ENCODE assay signal across 14 mouse cellular contexts in the genomic region with DNA sequence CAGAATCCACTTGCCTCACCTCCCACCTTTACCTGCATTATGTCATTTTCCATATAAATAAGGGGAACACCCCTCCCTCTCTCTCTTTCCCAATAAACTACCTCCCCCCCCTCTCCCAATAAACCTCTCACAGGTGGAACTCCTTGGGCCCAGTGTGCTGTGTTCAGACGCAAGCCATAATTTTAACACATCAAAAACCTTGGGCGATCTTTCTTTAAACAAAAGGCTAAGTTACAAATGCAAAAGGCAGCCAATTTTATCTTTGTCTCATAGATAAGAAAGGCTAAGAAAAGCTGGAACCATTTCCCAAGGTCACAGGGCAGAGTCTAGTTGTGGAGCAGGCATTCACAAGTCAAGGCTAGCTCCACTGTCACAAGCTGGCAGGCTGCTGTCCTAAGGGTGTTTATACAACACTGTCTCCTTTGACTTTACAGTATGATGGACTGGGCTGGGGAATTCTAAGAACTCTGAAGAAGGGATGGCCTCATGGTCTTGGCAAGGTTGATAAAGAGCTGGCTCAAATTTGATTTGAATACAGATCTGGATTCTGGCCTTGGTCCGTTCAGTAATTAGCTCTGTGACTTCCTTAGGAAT.
DNase-seq lines count a peak whose midpoint lies in the region; ATAC-seq lines count a peak whose summit lies in the region.
"Had no signal": no experiment of that assay in that cellular context is flagged by ENCODE, and none has a peak within 500 bp of the region (broad histone marks: within the 10 kb centered on the region; RNA-seq: fewer than 3 reads in every experiment).

No protein-coding gene starts in this region.

- H3K27ac ChIP-seq in heart, embryonic 10.5 days: 0 out of 2 replicates have a peak overlapping the region, but pooled peaks have one; percentile 16
- H3K27ac ChIP-seq in heart, embryonic 12.5 days (ENCODE audit: poor library complexity, severe bottlenecking): no peak overlapping the region
- no peak overlapping the region for H3K27ac ChIP-seq in intestine, embryonic 16.5 days (ENCODE audit: low read length)
- H3K27ac ChIP-seq in midbrain, embryonic 13.5 days: no peak overlapping the region
- H3K27ac ChIP-seq: liver, embryonic 14.5 days; midbrain, embryonic 10.5 days had no signal

- no peak overlapping the region for H3K9ac ChIP-seq in heart, embryonic 12.5 days
- H3K9ac ChIP-seq in intestine, embryonic 16.5 days (ENCODE audit: low read depth, low read length): no peak overlapping the region
- H3K9ac ChIP-seq in midbrain, embryonic 13.5 days (replicated peaks): no peak overlapping the region
- H3K9ac ChIP-seq: liver, embryonic 14.5 days had no signal

- no peaks in the 10 kb centered on the region for H3K9me3 ChIP-seq in heart, embryonic 10.5 days
- H3K9me3 ChIP-seq in heart, embryonic 12.5 days (replicated peaks): no peaks in the 10 kb centered on the region
- H3K9me3 ChIP-seq in intestine, embryonic 16.5 days (ENCODE audit: control insufficient read depth, low read length): no peaks in the 10 kb centered on the region
- H3K9me3 ChIP-seq in midbrain, embryonic 13.5 days: no peaks in the 10 kb centered on the region
- H3K9me3 ChIP-seq: midbrain, embryonic 10.5 days had no signal

- no peaks in the 10 kb centered on the region for H3K27me3 ChIP-seq in heart, embryonic 10.5 days (ENCODE audit: insufficient read depth, poor library complexity, severe bottlenecking)
- H3K27me3 ChIP-seq in heart, embryonic 12.5 days (replicated peaks): no peaks in the 10 kb centered on the region
- no peaks in the 10 kb centered on the region for H3K27me3 ChIP-seq in intestine, embryonic 16.5 days (replicated peaks; ENCODE audit: control insufficient read depth, insufficient read depth, low read length)
- H3K27me3 ChIP-seq in midbrain, embryonic 13.5 days: no peaks in the 10 kb centered on the region

- ATAC-seq in heart, embryonic 12.5 days (ENCODE audit: insufficient number of reproducible peaks, low FRiP score): no peak
- peak; percentile 55; the same call in 1 of the 2 replicates for ATAC-seq in intestine, embryonic 16.5 days
- ATAC-seq in midbrain, embryonic 13.5 days: no peak

- WGBS in heart, embryonic 10.5 days: 75% methylated on average over 3 of the region's 3 CpGs
- 62% methylated on average over 3 of the region's 3 CpGs for WGBS in heart, embryonic 12.5 days
- WGBS in intestine, embryonic 16.5 days: 51% methylated on average over 3 of the region's 3 CpGs
- 93% methylated on average over 3 of the region's 3 CpGs for WGBS in midbrain, embryonic 13.5 days

- H3K4me2 ChIP-seq in heart, embryonic 12.5 days: no peak overlapping the region
- no peak overlapping the region for H3K4me2 ChIP-seq in intestine, embryonic 16.5 days (ENCODE audit: low read depth, low read length)
- no peak overlapping the region for H3K4me2 ChIP-seq in midbrain, embryonic 13.5 days (replicated peaks)

- H3K4me1 ChIP-seq in heart, embryonic 10.5 days: peaks cover 11% of the 10 kb centered on the region; the same call in 1 of the 2 replicates
- H3K4me1 ChIP-seq in heart, embryonic 12.5 days (replicated peaks): peaks cover 6% of the 10 kb centered on the region
- peaks cover 5% of the 10 kb centered on the region; the same call in 1 of the 2 replicates for H3K4me1 ChIP-seq in intestine, embryonic 16.5 days (ENCODE audit: control insufficient read depth, insufficient read depth, low read length)
- H3K4me1 ChIP-seq in midbrain, embryonic 13.5 days (replicated peaks): no peaks in the 10 kb centered on the region
- H3K4me1 ChIP-seq: midbrain, embryonic 10.5 days had no signal

- no peak for DNase-seq in heart, embryonic 10.5 days (ENCODE audit: low spot score)
- peak; percentile 74 for DNase-seq in testis, postnatal 14 days (ENCODE audit: low spot score)
- DNase-seq in testis, postnatal 10 days (ENCODE audit: low spot score): no peak
- DNase-seq in MN1 (ENCODE audit: low spot score): no peak
- DNase-seq in right cerebral cortex, adult 2 months (ENCODE audit: low spot score in 2 of 2): no peak
- DNase-seq: cerebellum, adult 8-10 months; kidney, adult 11 months; retina, postnatal 1 day; thymus, adult 18-20 months had no signal

- H3K36me3 ChIP-seq in heart, embryonic 10.5 days: no peaks in the 10 kb centered on the region
- H3K36me3 ChIP-seq in heart, embryonic 12.5 days: no peaks in the 10 kb centered on the region
- no peaks in the 10 kb centered on the region for H3K36me3 ChIP-seq in intestine, embryonic 16.5 days (ENCODE audit: control insufficient read depth, insufficient read depth, low read length)
- H3K36me3 ChIP-seq in midbrain, embryonic 13.5 days: no peaks in the 10 kb centered on the region
- H3K36me3 ChIP-seq: midbrain, embryonic 10.5 days had no signal

- H3K4me3 ChIP-seq in heart, embryonic 10.5 days: no peak overlapping the region
- H3K4me3 ChIP-seq in heart, embryonic 12.5 days: no peak overlapping the region
- no peak overlapping the region for H3K4me3 ChIP-seq in intestine, embryonic 16.5 days (ENCODE audit: low read length)
- H3K4me3 ChIP-seq in midbrain, embryonic 13.5 days (replicated peaks): no peak overlapping the region
- H3K4me3 ChIP-seq: midbrain, embryonic 10.5 days had no signal
